Mouse (Mus musculus): ENCODE results near the gene Tmem44. TPM values are rescaled to one million over a fixed set of nuclear protein-coding genes. Genes with fewer than 3 reads are reported as not detected.
"Not testable (repeated sequence)": the region's sequence is repeated elsewhere in the genome, so short reads cannot be mapped to it uniquely, and the experiment has no call there.

The Tmem44 gene
- polyA plus RNA-seq, 1 experiment from 2014 or later = 69.3 TPM

DNA sequence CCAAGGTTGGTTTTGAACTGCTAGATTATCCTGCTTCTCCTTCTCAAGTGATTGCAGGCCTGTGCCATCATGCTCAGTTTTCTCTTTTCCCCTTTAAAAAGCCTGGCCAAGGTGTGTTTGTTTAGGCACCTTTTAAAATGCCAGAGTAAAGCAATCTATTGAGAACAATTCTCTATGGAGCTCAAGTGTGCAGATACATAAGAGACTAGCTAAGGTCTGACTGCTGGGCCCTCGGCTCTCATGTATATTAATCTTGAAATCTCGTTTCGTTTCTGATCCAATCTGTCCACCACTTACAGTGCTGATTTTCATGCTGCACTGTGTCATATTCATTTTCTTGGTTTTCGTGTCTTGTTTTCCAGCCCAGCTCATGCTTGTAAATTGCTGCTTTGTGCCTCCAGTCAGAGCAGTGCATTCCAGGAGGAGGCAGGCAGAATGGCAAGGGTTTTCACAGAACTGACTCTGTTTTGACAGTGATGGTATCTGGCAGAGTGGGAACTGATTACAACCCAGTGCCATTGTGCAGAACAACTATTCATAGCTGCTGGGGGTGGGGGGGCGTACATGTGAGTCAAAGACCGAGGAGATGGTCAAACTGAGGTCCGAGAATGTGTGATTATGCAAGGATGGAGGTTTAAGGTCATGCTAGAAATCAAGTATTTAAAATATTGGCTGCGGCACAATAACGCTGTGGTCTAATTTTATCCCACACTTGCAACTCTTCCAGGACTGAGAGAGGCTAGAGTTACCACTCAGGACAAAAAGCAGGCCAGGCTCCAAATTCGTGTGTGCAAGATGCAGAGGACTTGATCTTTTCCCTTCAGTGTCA is 74.8 kb downstream of the Tmem44 start:
- 0 out of 2 replicates have a peak, but pooled peaks cover 3% of the 10 kb centered on the region for H3K4me1 ChIP-seq (replicated peaks)
- H3K4me3 ChIP-seq = no peak overlapping the region
- H3K27ac ChIP-seq (replicated peaks) = no peak overlapping the region
- WGBS = 67% methylated on average over 10 of the region's 10 CpGs
- ATAC-seq (ENCODE audit: low read depth) = no peak
- 0 out of 2 replicates have a peak, but pooled peaks cover 4% of the 10 kb centered on the region for H3K9me3 ChIP-seq
- no peaks in the 10 kb centered on the region for H3K27me3 ChIP-seq
- no peak overlapping the region for H3K9ac ChIP-seq
- H3K4me2 ChIP-seq = no peak overlapping the region
- no peaks in the 10 kb centered on the region for H3K36me3 ChIP-seq

GRCm38 (mm10) chr16:30472447-30472846 is 78.2 kb downstream of the Tmem44 start:
- H3K4me3 ChIP-seq = no peak overlapping the region
- H3K9me3 ChIP-seq = 0 out of 2 replicates have a peak, but pooled peaks cover 10% of the 10 kb centered on the region
- H3K9ac ChIP-seq = no peak overlapping the region
- H3K4me2 ChIP-seq = no peak overlapping the region
- H3K4me1 ChIP-seq (replicated peaks) = 0 out of 2 replicates have a peak, but pooled peaks cover 3% of the 10 kb centered on the region
- H3K36me3 ChIP-seq = no peaks in the 10 kb centered on the region
- WGBS = 75% methylated on average over 5 of the region's 5 CpGs
- no peak overlapping the region for H3K27ac ChIP-seq (replicated peaks)
- ATAC-seq (ENCODE audit: low read depth) = no peak
- no peaks in the 10 kb centered on the region for H3K27me3 ChIP-seq

DNA sequence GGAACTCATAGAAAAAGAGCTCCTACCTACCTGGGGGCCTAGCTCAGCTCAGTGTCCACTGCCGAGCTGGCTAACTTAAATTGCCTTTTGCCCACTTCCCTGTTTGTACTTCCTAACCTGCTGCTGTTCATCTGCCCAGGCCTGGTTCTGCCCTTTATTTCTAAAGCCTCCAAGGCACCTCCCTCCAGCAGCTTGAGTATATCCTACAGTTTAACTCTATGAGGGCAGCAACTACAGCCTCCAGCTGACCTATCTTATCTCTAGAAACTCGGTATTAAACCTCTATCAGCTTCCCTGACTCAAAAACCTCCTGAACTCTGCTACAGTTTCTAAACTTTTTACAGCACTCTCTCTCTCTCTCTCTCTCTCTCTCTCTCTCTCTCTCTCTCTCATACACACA is 78.7 kb downstream of the Tmem44 start:
- Histone ChIP-seq H3K36me3 (no peaks in the 10 kb centered on the region), H3K4me1 (replicated peaks) (0 out of 2 replicates have a peak, but pooled peaks cover 3% of the 10 kb centered on the region), H3K27ac (replicated peaks) (no peak overlapping the region), H3K4me3 (no peak overlapping the region), H3K27me3 (no peaks in the 10 kb centered on the region), H3K9me3 (0 out of 2 replicates have a peak, but pooled peaks cover 10% of the 10 kb centered on the region), H3K4me2 (no peak overlapping the region), H3K9ac (no peak overlapping the region)
- ATAC-seq (ENCODE audit: low read depth) = no peak
- 74% methylated on average over 2 of the region's 2 CpGs for WGBS

GRCm38 (mm10) chr16:30468944-30469343 is 81.7 kb downstream of the Tmem44 start:
- no peak for ATAC-seq (ENCODE audit: low read depth)
- H3K4me1 ChIP-seq (replicated peaks) = no peaks in the 10 kb centered on the region
- no peaks in the 10 kb centered on the region for H3K36me3 ChIP-seq
- H3K27me3 ChIP-seq = no peaks in the 10 kb centered on the region
- no peak overlapping the region for H3K27ac ChIP-seq (replicated peaks)
- 0 out of 2 replicates have a peak, but pooled peaks cover 10% of the 10 kb centered on the region for H3K9me3 ChIP-seq
- H3K4me3 ChIP-seq = no peak overlapping the region
- no peak overlapping the region for H3K4me2 ChIP-seq
- H3K9ac ChIP-seq = no peak overlapping the region
- 90% methylated on average over 6 of the region's 6 CpGs for WGBS

GRCm38 (mm10) chr16:30465680-30466298 is 84.9 kb downstream of the Tmem44 start:
- no peaks in the 10 kb centered on the region for H3K27me3 ChIP-seq
- WGBS = 78% methylated on average over 5 of the region's 5 CpGs
- no peak overlapping the region for H3K27ac ChIP-seq (replicated peaks)
- H3K4me2 ChIP-seq = no peak overlapping the region
- no peak overlapping the region for H3K9ac ChIP-seq
- H3K9me3 ChIP-seq = 0 out of 2 replicates have a peak, but pooled peaks cover 5% of the 10 kb centered on the region
- H3K36me3 ChIP-seq = no peaks in the 10 kb centered on the region
- H3K4me1 ChIP-seq (replicated peaks) = no peaks in the 10 kb centered on the region
- no peak for ATAC-seq (ENCODE audit: low read depth)
- H3K4me3 ChIP-seq = no peak overlapping the region

DNA sequence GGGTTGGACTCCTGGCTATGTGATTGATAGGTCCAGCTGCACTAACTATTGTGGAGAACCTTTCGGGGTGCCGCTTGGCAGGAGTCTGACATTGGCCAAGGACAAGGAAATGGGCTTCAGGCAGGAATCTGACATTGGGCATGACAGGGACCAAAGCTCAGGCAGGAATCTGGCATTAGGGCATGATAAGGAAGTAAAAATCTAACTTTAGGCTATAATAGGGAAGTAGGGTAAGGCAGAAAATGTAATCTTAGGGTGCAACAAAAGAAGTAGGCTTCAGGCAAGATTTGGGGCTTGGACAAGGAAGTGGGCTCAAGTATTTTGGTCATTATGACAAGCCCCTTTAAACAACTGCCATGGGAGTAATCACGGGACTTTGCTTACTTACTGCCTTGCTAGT is 85.9 kb downstream of the Tmem44 start:
- H3K4me2 ChIP-seq; H3K27ac ChIP-seq (replicated peaks); H3K4me1 ChIP-seq (replicated peaks); ATAC-seq (ENCODE audit: low read depth); H3K9ac ChIP-seq; H3K27me3 ChIP-seq; H3K4me3 ChIP-seq; H3K36me3 ChIP-seq; H3K9me3 ChIP-seq: not testable (repeated sequence)
- 94% methylated on average over 3 of the region's 3 CpGs for WGBS

Other genes starting within 250 kb of the Tmem44 start
- gene Gp5, start 240.1 kb downstream of the Tmem44 start, polyA plus RNA-seq (2015; fragmentation: Nextera tagmentation; extraction: Ambion mirVana) = 0.42 and 0.70 TPM in 2 replicates
- 7.8 and 9.0 TPM in 2 replicates for gene Atp13a3, start 144.9 kb downstream of the Tmem44 start, polyA plus RNA-seq (2015; fragmentation: Nextera tagmentation; extraction: Ambion mirVana)
- gene Lsg1, start 36.8 kb upstream of the Tmem44 start, polyA plus RNA-seq (2015; fragmentation: Nextera tagmentation; extraction: Ambion mirVana) = 52.4 and 54.5 TPM in 2 replicates
- gene Fam43a, start 48.9 kb upstream of the Tmem44 start, polyA plus RNA-seq (2015; fragmentation: Nextera tagmentation; extraction: Ambion mirVana) = 20.2 and 21.4 TPM in 2 replicates